Mouse (Mus musculus) granulocyte monocyte progenitor cell, adult 5-6 weeks (primary cell): ENCODE results near the gene Ccdc63. TPM values are rescaled to one million over a fixed set of nuclear protein-coding genes. Genes with fewer than 3 reads are reported as not detected.

Source experiments
- ATAC-seq: replicated peaks from 2 replicates; pipeline ENCODE4 v1.8.0; 2016; ENCODE audit warnings: mild to moderate bottlenecking, moderate TSS enrichment, inconsistent platforms; ENCODE audit not compliant: poor library complexity, severe bottlenecking
- total RNA-seq, 2 experiments: library from RNA; stranded (forward) in 1 of 2; stranded (reverse) in 1 of 2; fragments of 200-712, 200-1000 nt in 1 of 2; fragments of >200 nt in 1 of 2; fragmentation: Nextera tagmentation in 1 of 2; gene quantifications; 2 replicates each; pipeline ENCODE4 v1.2.3; 2014 to 2017

Gene Ccdc63
- total RNA-seq, 2 experiments from 2014 or later: 2.0 TPM; not detected in 1

- peak; percentile 82 for ATAC-seq
Observed at GRCm38 (mm10) chr5:122091070-122091469, 49.6 kb downstream of the Ccdc63 start.

GRCm38 (mm10) chr5:122089664-122090063, 51.0 kb downstream of the Ccdc63 start:
- ATAC-seq: no peak

- ATAC-seq: peak; percentile 84
Observed at GRCm38 (mm10) chr5:122088917-122089316, 51.7 kb downstream of the Ccdc63 start.

DNA sequence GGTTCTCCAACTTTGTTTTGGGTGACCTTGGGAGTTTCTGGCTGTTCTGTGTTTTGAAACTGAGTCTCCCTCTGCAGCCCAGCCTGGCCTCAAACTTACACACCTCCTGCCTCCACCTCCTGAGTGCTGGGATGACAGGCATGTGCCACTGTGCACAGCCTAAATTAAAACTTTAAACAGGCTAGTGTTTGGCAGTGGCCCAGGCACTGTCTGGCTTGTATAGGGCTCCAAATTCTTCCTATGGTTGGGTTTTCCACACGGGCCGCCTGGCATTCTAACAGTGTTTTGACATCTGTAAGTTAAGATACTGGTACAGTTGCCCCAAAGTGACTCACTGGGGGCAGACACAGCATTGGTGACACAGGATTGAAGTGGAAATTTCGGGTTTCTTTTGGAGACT, 54.5 kb downstream of the Ccdc63 start:
- ATAC-seq: no peak

DNA sequence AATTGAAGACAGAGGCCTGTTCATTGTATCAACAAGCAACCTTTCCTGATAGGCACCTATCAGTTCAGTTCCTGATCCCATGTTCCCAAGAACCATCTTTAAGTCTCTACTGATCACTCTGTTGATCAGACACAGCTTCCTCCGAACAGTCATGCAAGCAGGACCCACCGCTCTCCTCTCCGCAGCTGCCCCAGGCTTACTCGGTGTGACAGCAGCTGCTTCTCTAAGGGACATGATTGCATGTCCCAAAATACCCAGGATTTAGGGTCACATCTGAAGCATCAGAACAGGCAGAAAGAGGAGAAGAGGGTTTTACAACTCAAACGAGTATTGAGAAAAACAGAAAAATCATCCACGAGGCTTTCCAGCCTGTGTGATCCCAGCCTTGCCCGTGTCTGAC, 55.3 kb downstream of the Ccdc63 start:
- ATAC-seq: no peak

- no peak for ATAC-seq
Observed at GRCm38 (mm10) chr5:122084470-122084869, 56.2 kb downstream of the Ccdc63 start.

DNA sequence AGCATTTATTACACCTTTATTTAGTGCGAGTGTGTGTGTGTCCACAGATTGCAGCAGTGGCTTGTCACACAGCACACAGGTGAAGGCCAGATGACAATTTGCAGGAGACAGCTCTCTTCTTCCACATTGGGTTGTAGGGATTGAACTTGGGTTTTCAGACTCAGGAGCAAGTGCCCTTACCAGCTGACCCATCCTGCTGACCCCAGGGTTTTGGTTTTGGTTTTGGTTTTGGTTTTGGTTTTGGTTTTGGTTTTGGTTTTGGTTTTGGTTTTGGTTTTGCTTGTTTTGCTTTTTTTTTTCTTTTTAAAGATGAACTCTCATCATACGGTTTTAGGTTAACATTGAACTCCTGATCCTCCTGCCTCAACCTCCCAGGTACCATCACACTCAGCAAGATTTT, 57.3 kb downstream of the Ccdc63 start:
- no peak for ATAC-seq

DNA sequence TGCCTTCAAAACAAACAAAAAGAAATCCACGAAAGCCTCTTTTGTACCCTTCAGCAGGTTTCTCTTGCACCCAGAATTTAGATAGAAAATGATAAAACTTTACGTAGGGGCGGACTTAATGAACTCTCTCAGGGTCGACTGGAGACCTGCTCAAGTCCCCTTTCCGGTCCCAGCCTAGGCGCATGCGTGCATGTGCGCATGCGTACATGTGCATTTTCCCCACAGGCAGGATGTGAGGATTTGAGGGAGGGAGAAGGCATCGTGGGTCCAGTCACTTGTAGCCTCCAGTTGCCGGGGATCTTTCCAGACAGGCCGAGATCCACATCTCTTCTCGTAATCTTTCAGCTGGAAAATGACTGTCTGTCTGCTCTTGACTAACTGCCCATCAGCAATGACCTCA, 59.2 kb downstream of the Ccdc63 start:
- no peak for ATAC-seq

DNA sequence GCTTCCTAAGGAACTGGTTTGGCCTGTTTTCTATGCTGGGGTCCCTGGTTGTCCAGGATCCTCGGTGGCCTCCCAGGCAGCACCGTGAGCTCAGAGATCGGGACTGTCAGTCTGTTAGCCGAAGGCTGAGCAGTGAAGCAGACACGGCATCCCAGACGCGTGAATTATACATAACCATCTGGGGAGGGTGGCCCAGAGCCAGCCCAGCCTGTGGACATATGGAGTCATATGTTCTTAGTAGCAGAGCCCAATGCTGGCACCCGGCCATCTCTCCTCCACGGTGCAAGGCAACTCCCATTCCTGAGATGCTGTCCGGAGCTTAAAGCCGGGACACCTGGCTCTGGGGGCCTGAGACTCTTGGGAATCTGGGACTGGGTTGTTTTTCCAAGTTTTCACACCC, 59.7 kb downstream of the Ccdc63 start:
- ATAC-seq: no peak

GRCm38 (mm10) chr5:122079796-122080195, 60.8 kb downstream of the Ccdc63 start:
- no peak for ATAC-seq

GRCm38 (mm10) chr5:122077244-122077643, 63.4 kb downstream of the Ccdc63 start:
- no peak for ATAC-seq

DNA sequence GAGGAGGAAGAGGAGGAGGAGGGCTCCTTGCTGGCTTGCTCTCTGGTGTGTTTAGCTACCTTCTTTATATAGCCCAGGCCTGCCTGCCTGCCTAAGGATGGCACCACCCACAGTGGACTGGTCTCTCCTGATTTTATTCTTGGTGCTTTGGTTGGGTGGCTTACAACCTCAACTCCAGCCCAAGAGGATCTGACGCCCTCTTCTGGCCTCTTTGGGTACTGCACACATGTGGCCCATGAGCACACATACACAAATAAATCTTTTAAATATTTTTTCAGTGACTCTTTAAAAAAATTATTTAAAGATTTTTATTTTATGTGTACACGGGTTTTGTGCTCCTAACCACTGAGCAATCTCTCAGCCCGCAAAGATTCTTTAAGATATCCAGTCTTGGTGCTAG, 64.9 kb downstream of the Ccdc63 start:
- no peak for ATAC-seq

- no peak for ATAC-seq
Observed at GRCm38 (mm10) chr5:122071997-122072396, 68.6 kb downstream of the Ccdc63 start.

GRCm38 (mm10) chr5:122070963-122071800, 69.4 kb downstream of the Ccdc63 start:
- no peak for ATAC-seq

GRCm38 (mm10) chr5:122068563-122068962, 72.1 kb downstream of the Ccdc63 start:
- no peak for ATAC-seq

DNA sequence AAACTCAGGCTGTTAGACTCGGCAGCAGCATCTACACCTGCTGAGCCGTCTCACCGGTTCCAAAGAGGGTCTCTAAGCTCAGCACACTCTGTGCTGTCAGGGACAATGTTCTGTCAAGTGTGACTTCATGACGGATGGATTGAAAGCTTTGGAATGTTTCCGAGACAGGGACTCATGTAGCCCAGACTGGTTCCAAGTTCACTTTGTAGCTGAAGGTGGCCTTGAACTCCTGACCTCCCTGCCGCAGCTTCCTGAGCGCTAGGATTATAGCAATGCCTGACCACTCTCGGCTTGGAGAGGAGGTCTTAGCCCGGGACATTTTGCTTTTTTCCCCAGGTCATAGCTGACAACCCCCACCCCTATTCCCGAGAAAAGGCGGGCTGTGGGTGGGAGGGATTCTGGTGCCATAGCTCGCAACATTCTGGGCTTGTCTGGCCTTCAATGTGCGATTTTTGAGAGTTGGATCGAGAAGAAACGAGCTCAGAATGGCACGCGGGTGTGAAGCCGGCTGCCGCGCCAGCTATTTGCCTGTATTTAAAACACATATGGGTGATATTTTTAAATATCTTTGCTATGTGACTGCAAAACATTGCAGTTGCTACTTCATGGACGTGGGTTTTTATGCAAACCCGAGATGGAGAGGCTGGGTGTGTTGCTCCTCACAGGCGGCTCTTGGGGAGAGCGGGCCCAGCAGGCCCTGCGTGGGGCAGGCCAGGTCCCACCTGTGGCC, 77.3 kb downstream of the Ccdc63 start:
- ATAC-seq: no peak

DNA sequence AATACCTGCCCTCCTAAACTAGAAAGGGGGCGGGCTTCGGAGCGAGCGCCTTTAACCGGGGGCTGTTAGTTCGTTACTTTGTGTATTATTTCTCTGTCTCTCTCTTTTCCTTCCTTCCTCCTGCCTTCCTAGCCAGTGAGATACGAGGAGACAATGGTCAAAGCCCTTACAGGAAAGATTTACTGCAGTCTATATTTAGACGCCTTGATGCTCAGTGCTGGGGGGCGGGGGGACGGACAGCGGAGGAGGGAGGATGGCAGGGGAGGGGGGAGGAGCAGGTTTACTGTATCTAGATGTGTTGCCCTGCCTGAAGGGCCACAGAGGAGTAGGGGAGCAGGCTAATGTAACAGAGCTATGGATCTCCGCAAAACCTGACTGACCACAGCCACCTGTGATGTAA, 78.1 kb downstream of the Ccdc63 start:
- no peak for ATAC-seq

DNA sequence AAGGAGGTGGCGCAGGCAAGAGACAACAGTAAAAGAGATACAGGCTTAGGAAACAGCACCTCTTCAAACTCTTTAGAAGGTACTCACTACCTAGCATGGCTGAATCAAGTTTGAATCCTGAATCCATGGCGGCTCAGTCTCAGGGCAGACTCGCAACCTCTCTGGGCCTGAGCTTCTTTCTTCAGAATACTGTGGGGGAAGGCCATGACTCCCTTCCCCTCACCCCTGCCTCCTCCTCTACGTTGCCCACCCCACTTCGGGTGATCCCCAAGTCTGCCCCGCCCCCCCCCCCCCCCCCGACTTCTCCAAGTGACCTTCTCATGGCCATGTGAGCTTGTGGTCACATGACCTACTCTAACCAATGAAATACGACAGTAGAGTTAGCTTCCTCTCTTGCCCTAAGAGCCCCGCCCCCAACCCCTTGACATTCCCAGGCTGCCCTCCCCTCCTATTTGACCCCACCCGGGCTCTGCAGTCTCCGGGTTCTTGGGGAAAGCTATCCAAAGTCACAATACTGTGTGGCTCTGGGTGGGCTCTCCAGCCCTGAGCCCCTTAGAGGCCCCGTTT, 79.8 kb downstream of the Ccdc63 start:
- peak; percentile 15; the same call in 1 of the 2 replicates for ATAC-seq

DNA sequence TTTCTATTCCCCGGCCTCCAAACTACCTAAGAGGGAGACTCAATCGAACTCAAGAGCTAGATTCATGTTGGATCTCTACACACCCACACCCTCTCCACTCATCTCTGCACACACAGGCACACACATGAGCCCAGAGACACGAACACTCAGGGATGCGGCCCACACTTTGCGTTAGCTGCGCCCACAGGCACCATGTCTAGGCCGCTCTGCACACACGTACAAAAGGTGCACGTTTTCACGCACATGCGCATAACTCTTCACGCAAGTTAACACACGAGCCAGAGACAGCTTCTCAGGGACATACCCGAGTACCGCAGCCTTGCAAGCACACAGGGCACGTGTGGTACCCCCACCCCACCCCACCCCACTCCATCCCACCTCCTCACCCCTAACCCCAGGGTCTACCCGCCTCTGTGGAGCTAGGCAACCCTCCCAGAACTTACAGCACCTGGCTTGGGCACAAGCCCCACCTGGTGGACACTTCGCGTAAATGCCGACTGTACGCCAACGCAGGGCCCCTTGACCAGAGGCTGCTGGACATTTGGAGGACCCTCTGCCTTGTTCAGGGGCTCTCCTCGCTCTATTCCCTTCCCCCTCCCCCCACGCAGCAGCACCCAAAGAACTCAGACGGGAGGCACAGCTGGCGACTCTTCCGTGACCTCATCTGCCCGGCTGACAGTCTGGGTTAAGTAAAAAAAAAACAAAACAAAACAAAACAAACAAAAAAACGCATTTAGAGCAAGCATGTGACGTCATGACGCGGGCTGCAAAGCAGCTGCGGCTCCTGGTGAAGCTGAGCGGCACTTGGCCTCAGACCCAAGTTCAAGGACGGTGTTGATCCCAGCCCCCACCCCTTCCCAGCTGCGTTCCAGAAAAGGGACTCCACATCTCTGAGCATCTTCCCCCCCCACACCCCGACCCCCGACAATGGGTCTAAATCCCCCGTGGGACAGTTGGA, 81.3 kb downstream of the Ccdc63 start:
- peak; percentile 49; the same call in 1 of the 2 replicates for ATAC-seq
